Mouse (Mus musculus) embryo, embryonic 11 days (tissue): ENCODE measurements around the gene Phlpp2.

Source experiments
- DNase-seq: peaks from one replicate; pipeline ENCODE4 v3.0.0-alpha.2; 2015

The Phlpp2 gene

DNA sequence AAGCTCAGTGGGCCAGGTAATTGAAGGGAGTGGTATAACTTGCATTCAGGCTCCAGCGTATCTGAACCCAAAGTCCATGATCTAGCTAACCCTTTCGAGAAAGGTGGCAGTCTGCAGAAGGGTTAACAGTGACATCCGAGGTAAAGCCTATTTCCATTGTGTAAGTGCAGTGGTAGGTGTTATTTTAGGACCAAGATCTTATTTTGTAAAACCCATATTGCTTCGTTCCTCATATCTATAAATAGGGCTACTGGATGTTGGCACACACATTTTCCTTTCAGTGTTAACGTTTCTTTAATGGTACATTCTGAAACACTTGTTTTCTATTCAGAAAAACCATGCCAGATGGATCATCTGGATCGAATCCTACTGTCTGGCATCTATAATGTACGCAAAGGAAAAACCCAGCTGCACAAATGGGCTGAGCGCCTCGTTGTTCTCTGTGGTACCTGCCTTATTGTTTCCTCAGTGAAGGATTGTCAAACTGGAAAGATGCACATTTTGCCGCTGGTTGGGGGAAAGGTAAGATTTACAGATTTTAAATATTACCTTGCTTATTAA, 35.6 kb downstream of the Phlpp2 start:
- no peak for DNase-seq

DNA sequence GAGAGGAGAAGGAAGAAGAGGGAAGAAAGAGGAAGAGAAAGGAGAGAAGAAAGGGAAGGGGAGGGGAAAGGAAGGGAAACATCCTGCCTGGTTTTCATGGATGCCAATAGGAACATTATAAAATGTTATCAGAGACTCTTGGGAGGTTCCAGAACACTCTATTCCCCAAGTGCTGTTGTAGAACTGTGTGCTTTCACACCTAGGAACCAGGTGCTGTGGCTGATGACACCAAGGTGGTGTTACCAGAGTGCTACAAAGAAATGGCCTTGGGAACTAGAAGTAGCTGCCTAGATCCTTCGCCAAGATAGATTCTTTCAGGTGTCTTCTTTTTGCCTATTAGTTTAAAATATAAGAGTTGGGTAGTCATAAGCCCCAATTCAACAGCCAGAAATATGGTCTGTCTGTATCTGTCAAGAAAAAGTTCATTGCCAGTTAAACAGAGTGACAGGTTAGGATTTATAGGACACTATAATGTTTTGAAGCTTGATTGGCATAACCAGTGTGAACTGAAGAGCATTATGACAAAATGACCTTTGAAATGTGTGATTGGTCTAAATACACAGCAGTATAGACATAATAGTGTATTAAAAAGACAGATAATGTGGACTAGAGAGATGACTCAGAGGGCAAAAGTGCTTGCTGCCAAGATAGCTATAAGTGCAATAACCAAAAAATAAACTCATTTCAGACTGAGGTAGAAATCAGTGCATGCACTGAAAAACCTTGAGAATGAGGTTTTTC, 36.8 kb downstream of the Phlpp2 start:
- DNase-seq, result no peak

DNA sequence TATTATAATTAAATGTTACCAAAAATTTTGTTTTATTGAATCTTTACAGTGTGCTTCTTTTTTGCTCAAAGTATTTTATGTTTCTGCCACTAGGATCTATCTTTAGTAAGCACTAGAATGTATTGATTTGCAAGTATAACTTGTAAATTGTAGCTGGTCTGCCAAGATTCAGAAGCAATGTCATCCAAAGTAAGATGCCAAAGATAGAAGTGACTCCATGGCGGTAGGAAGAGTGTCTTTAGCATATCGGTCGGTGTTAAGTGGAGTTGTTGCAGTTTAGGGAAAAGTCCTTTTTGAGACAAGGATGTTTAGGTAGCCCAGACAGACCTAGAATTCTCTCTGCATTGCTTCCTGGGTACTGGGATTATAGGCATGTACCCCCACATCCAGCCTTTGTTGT, 38.6 kb downstream of the Phlpp2 start:
- no peak for DNase-seq

DNA sequence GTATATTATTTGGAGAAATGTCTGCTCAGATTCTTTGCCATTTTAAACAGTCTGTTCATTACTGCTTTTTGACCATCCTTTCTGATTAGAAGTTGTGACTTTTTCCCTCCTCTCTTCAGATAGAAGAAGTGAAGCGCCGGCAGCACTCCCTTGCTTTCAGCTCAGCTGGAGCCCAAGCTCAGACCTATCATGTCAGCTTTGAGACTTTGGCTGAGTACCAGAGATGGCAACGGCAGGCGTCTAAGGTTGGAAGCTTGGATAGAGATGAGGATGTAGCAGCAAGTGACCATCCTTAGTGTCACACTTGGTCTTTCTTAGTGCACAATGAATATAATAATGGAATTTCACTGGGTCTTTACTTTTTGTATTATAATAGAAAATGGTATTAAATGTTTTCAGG, 39.0 kb downstream of the Phlpp2 start:
- no peak for DNase-seq

DNA sequence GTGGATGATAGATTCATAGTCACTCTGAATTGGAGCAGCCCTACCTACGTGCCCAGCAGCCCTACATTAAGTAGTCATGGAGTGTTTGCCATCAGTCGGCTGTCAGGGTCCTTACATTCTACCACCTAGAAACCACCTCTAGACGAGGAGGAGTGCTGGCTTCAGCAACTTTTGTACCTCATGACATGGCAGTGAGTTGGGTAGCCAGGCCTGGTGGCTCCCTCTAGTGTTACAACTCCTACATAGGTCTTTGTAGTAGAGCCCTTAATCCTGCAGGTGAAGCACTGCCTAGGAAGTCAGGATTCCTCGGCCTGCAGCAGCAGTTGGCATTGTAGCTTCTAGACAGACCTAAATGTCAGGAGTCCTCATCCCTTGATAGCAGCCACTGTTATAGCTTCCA, 48.9 kb downstream of the Phlpp2 start:
- peak; percentile 55 for DNase-seq

DNA sequence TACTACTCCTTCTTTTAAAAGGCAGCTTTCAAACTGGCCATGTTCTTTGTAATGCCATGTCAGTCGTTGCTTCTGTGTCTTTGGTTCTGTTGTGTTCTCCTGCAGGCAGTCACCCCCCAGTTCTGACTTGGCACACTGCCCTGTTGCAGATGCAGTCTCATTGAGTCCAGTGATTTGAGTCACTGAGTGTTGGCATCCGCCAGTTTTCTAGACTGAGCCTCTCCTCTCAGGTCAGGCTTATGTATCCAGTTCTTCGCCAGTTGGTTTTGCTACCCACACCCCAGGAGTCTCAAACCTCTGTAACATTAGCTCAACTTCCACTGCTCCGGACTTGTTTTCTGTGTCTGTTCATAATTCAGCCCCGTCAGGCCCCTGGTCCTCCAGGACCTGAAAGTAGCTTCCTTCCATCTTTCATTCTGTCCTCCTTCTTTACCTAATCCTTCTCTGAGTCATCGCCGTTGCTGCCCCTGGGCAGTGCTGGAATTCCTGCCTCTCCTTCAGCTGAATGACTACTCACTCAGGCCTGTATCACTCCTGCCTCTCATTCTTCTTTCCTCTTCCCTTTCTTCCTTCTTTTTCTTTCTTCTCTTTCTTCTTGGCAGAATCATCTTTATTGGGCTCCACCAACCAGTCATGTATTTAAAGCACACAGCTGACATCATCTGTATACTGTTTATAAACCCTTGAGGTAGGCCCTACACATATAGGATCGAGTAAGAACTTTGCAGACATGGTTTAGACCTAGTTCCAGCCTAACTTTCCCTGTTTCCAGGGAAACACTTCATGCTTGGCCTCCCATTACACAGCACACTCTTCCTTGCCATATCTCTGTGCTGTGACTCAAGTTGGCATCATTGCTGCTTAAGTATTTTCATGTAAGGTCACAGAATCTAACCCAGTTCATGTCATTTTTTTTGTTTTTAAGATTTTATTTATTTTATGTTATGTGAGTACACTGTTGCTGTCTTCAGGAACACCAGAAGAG, 52.4 kb downstream of the Phlpp2 start:
- DNase-seq, result no peak

DNA sequence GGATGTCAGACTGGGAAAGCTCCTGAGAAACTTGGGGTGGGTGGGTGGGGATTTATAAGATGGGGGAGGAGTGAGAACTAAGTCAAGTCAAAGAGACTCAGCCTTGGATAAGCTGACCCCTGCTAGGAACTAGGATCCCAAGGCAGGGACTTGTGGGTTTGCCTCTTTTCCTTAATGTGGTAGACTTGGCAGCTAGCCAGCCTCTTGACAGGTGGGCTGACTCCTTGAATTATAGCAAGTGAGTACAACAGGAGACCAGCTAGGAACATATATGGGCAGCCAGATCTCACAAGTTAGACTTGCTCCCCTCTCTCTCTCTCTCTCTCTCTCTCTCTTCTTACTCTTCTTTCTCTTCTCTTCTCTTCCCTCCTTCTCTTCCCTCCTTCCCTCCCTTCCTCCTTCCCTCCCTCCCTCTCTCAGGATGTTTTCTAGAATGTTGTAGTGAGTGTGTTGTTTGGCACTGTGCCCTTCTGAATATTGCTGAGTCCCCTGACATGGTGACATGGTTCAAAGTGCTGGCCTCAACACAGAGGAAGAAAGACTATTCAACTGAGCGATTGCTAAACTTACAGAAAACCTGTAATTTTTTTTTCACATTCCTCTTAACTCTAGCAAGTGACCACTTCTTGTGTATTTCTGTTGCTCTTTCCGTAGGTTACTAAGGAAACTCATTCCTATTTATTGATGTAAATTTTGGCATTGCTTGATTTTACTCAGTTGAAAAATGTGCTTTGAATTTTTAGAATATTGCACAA, 73.4 kb downstream of the Phlpp2 start:
- DNase-seq, result peak; percentile 18

DNA sequence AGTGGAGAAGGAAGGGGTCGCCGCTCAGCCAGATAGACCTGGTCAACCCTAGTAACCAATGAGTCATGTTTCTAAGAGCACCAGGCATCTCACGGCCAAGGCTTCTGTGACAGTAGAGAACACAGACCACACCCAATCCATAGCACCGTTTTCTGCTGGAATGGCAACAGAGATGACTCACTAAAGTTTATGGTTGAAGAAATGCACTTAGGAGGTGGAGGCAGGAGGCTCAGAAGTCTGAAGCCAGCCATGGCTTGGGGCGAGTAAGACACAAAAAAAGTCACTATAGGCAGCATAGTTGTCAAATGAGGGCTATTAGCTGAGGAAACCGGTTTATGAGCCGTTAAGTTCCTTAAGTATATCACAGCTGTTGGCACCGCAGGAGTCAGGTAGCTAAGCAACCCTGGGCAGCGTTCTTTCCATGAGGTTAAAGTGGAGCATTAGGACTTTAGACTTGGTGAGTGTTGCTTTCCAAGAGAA, 76.9 kb downstream of the Phlpp2 start:
- peak; percentile 30 for DNase-seq

DNA sequence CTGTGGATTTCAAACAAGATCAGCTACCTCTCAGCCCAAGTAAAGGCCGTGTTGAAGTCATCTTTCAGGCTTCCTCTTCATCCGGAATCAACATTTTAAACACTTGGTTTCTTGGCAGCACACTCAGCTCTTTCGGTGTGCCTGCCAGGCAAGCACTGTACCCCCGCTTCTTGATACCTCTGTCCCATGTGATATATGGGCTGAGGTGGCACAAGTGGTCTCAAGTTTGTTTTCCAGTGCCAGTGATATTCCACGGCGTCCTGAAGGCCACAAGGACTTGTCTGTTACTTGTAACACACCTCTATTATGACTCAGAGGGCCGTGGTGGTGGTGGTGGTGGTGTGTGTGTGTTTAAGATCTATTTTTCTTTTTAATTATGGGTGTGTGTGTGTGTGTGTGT, 77.4 kb downstream of the Phlpp2 start:
- no peak for DNase-seq

DNA sequence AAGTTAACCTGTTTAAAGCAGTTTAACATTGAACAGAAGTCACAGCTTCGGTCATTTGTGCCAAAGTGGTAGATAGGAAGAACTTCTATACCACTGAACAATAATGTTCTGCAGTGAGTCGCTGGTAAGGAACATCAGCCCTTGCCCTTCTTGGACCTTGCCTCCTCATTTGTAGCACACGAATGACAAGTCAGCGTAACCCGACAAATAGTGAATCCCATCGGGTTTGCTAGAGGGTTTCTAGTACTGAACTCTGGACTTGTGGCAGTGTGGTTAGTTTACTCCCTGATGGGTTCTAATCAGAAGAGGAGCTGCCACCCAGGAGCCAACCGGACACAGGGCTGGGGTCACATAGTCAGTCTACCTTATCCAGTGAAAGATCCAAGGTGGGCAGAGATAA, 77.9 kb downstream of the Phlpp2 start:
- no peak for DNase-seq

DNA sequence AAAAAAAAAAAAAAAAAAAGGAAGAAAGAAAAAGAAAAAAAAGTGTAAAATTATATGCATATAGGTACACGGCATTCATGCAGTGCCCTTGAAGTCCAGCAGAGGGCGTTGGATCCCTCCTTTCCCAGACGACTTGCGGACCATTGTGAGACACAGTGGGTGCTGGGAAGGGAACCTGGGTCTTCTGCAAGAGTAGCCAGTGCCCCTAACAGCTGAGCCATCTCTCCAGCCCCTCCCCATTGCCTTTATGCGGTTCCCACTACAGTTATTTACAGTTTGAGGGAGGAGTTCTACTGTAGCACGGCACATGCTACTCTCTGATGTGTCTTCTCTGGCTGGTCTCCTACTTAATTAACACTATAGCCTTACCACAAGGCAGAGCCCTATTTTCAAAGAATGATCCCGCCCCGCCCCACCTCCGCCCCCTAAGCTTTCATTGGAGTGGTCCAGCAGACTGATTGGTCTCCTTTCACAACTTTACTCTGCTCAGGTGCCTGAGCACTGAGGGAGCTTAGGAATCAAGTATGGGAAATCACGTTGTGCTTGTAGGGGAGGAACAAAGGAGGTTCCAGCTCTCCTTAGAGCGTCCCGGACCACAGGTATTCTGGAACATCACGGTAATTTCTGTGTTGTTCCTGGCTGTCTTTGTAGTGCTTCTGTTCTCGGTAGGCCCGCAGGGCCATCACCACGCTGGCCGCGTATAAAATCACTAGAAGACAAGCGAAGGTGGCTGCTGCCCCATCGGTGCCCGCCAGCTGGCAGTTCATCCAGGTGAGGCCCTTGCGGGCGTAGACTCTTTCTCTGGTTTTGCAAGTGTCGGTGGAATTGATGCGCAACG, 79.3 kb downstream of the Phlpp2 start:
- DNase-seq, result peak; percentile 53

DNA sequence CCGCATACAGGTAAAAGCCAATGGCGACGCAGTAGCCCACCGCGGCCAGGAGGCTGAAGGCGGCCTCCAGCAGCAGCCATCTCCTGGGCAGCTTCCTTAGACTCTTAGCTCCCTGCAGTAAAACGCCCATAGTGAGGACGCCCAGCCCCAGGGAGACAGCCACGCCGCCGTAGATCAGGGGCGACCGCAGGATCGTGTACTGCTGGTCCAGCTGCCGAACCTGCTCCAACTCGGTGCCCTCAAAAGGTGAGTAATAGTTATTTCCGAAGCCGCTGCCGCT, 79.9 kb downstream of the Phlpp2 start:
- DNase-seq, result peak; percentile 14

DNA sequence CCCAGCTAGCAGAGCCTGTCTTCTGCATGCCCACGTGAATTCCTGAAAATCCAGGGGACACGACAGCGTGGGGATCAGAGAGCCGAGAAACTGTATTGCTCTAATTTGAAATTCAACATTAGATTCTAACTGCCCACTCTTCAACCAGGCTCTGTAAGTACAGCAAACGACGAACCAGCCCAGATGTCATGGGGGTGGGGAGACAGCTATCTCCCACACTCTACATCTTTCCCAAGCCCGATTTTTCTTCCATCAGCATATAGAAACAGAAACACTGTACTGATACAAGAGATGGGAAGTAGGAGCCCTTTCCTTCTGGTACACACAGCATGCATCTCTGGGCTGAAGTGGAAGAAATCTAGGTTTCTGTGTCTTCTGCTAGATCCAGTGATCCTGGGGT, 83.8 kb downstream of the Phlpp2 start:
- DNase-seq, result no peak

DNA sequence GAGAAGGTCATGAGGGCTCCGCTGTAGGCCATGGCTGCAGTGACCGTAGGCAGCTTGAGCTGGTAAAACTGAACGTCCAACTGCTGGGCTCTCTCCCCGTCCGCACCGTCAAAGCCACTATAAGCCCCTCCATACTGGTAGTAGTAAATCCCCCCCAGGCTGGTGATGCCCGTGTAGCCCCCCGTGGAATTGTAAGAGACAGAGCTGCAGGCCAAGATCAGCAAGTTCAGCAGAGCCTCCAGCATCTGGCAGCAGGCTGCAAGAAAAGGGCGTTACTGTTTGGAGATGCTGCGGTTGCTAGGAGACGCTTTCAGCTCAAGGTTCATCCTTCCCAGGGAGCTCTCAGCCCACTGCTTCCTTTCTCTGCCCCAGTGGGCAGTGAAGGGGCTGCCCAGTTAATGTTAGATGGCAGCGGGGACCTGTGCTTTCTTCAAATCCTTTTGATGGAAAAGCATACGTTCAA, 86.2 kb downstream of the Phlpp2 start:
- peak; percentile 67 for DNase-seq

DNA sequence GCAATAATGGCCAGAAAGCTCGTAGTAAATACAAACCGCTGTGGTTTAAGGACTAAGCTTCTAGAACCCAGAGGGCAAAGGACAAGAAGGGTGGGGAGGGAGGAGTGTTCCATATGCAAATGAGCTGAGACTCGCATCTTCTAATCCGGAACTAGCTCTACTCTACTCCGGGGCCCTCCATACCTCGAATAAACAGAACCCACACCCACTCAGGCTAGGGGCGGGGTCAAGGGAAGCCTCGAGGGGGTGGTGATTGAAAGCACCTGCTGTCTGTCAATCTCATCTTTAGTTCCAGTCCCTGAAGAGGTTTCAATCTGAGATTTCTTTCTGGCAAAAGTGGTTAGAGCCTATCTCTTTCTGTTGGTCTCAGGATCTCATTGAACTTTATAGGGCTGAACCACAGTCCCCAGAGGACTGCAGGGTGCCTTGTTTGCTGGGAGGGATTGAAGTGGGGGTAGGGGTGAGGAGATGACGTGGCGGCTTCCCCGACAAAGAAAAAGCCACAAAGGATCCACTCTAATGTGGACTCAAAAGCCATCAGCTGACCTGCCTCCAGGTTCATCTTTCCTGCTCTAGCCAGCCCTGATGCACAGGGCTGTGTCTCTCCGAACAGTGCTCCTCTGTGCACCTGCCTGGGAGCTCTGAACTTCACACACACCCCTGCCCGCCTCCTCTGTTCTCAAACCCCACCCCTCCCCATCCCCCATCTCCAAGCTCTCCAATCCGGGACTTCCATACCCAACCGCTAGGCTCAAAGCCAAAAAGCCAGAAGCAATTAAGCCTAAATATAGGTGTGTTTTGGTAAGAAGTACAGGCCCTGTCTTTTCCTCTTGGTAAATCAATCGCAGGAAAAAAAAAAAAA, 89.1 kb downstream of the Phlpp2 start:
- DNase-seq, result peak; percentile 65

DNA sequence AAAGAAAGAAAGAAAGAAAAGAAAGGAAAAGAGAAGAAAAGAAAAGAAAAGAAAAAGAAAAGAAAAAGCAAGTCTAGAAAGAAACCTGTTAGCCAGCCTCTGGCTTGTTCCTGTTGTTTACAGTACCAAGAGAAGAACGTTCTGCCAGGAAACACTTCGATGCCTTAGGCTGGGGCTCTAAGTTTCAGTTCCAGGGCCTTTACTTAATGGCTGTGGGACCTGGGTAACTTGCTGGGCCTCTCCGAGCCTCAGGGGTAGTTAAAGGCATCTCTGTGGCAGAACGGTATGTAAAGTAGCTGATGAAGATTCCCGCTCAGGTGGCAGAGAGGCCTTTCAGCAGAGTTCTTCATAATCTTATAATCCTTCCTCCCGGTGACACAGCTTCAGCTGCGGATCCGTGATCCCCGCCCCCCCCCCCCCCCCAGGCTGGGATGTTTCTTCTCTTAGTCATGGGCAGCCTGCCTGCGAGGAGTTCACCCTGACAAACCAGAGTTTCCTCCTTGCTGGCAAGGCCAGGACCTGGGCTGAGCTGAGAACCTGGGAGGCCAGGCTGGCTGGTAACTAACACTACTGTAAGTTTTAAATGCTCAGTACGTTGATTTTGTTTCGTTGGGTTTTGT, 89.8 kb downstream of the Phlpp2 start:
- no peak for DNase-seq

DNA sequence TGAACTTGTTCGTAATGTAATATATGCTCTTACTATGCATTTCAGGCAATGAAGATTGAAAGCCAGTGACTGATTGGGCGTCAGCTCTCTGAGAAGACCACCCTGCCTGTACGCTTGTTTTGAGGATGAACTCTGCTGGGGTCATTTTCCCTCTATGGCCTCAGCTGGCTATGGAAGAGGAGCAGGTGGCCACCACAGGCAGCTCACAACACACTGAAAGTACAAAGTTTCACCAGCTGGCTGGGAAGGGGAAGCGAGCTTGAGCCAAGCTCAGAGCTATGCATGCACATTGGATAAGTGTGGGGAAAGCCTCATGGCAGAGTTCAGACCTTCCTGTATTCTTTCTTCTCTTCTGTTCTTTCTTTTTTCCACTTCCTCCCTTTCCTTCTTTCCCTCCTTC, 90.8 kb downstream of the Phlpp2 start:
- no peak for DNase-seq

DNA sequence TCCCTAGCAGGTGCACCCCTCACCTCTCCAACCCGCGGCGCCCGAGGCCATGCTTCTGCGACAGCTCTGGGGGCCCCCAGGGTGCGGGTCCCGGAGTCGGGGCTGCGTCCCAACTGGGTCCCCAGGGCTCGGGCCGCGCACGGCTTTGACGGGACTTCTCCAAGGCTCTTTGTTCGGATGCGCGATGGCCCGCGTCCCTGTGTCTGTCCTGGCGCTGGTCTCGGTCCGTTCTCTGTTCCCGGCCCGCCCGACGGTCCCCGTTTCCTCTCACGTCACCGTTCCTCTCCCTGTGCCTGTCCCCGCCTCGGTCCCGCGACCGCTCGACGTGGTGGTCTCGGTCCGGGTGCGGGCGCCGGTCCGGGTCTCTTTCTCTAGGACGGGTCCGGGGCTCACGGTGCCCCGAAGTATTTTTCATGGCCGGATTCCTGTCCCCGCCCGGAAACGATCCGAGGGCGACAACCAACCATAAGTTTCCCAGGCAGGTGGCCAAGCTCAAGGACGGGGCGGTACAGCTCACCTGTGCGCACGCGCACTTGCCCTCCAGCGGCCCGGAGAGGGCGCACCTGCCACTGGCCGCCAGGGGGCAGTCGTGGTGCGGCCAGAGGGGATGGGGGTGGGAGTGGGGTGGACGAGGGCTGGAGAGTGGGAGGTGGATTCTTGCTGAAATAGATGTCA, 93.5 kb downstream of the Phlpp2 start, which contains the start of gene Marveld3:
Gene Marveld3, minus strand, starts transcription at position 511 of the 675 bp plus-strand sequence.
- peak; percentile 69 for DNase-seq

DNA sequence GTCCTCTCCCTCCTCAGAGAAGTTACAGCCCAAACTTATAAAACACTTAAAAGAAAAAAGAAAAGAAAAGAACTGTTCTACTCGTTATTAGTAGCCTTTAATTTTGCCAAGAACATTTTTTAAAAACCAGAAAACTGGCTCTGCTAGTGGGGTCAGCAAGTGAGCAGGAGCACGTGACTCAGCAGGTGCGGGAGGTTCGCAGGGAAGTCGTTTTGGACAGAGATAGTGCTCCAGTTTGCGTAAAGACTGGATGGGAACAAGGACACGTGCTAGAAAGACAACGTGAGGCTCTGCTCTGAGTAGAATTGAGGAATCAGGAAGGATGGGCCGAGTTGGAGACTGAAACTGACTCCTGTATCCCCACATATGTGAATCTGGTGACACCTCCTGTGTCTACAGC, 94.6 kb downstream of the Phlpp2 start:
- DNase-seq, result no peak

DNA sequence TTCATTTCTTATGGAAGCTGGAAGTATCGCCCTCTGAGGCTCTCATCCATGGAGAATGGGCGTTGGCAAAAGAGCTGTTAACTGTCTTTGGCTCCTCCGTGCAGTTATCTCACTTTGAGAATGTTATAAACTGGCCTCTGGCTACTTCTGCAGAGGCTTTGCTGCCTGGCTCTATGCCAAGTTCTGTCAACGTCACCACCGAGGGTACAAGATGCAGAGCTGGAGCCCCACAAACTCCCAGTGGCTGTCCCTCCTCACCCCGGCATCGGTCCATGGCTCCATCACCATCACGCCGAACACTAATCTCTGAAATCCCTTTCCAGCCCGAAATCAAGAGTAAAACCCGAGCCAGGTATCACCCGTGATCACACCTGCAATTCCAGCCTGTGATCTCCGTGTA, 95.1 kb downstream of the Phlpp2 start:
- DNase-seq, result no peak
